Mouse (Mus musculus) gastrocnemius, postnatal 36 days (tissue): ENCODE measurements at regions not wholly inside any gene's neighbourhood (a gene's known extent, or its start where the extent isn't known, plus 50 kb on each side); places are given as distances from the start of the nearest gene placed in this dataset.
"Not testable (repeated sequence)": the region's sequence is repeated elsewhere in the genome, so short reads cannot be mapped to it uniquely, and the experiment has no call there.

Experiments used
- DNase-seq, 2 experiments: peaks; one replicate each; pipeline ENCODE4 v3.0.0; 2022
- intact Hi-C: fragments of 180-260 bp; cut with DNase I; formaldehyde crosslinking; loops from one replicate; pipeline ENCODE4 v1.15.1; 2025

DNA sequence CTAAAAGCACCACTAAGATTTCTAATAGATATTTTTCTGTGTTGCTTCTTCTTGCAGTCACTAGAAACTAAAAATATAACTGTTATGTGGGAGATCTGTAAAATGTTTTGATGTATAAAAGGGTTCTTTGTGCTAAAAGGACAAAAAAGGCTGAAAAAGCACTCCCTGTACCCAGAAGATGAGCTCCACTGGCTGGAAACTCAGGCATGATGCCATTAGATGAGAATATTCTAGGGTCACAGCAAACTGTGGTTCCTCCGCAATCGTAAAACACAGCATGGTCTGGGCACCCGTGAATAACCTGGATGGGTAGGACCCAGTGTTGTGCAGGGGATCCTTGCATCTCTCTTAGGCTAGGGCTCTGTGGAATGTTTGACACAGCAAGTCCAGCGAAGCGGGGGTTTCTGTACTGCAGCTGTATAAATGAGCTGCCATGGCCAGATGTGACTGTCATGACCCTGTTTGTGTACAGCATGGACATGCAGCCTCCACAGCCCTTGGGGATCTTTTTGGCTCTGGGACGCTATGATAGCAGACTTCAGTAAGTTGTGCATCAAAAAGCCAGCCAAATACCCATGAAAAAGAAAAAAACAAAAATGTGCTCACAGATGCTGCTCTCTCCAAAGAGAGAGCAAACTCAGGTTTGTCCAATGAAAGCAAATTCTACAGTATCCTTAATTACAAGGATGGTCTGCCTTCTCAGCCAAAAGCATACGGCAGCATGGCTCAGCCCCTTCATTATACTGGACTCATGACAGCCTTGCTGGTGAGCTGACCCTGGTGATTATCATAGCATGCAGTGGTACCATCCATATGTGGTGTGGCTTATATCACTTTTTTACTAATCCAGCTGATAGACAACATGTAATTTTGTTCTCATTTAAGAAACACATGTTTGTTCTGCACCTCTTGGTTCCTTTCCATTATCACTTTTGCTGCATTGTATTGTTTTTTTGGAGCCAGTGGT, 103.9 kb upstream of the Arhgap20 start:
- DNase-seq = peak; percentile 40 to 44
- intact Hi-C loops = no loop called here

DNA sequence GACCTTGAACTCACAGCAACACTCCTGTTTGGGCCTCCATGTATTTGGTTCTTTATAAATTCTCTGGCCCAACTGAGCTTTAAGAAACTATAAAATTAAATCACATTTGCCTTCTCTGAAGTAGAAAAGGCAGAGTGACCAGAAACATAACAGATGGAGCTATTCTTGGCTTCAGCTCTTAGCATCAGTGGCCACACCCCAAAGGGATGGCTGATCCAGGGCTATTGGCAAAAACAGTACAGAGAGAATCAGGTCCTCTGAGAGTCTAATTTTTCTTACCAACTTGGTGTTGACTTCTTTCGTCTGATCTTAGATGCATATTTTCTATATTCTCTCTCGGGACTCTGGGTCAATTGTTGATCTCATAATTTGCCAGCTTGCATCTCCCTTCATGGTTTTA, 103.2 kb upstream of the Arhgap20 start:
- DNase-seq = peak in 1 of 2 experiments; percentile 19

GRCm38 (mm10) chr9:51664353-51664752, 100.8 kb upstream of the Arhgap20 start:
- no peak for DNase-seq
- intact Hi-C loops = no loop called here

More for the DNA sequence above, 103.2 kb upstream of the Arhgap20 start:
- intact Hi-C loops = no loop called here

- intact Hi-C loops = no loop called here
- DNase-seq = no peak
Measured at GRCm38 (mm10) chr9:51664876-51665275, 100.3 kb upstream of the Arhgap20 start.

GRCm38 (mm10) chr9:51668976-51669375, 96.2 kb upstream of the Arhgap20 start:
- intact Hi-C loops, DNase-seq: not testable (repeated sequence)

GRCm38 (mm10) chr9:51670531-51670930, 94.6 kb upstream of the Arhgap20 start:
- DNase-seq = no peak
- intact Hi-C loops = no loop called here

GRCm38 (mm10) chr9:51686536-51686935, 78.6 kb upstream of the Arhgap20 start:
- intact Hi-C loops = no loop called here
- DNase-seq = no peak

GRCm38 (mm10) chr9:51714326-51714725, 50.8 kb upstream of the Arhgap20 start:
- intact Hi-C loops = no loop called here
- no peak for DNase-seq
